Mouse (Mus musculus) hindbrain, embryonic 14.5 days (tissue): Measurements from ENCODE around the gene Slc7a8. TPM values are rescaled to one million over a fixed set of nuclear protein-coding genes. Genes with fewer than 3 reads are reported as not detected.
A peak's percentile ranks its signal among the peaks of the same experiment; 100 is the strongest.

Experiments
- ATAC-seq: fragments of 200-750 bp; cut with Nextera tagmentation; 2 replicates; pipeline ENCODE4 v1.8.0; 2017; ENCODE audit warnings: moderate number of reproducible peaks, mild to moderate bottlenecking, moderate TSS enrichment, moderate library complexity; ENCODE audit not compliant: low FRiP score
- DNase-seq: peaks from one replicate; pipeline ENCODE4 v3.0.0-alpha.2; 2015; ENCODE audit warnings: low spot score
- H3K27ac ChIP-seq: fragments of 300-500 bp; sonication (generic); 2 replicates; pipeline ENCODE4 v1.5.1; 2014; ENCODE audit warnings: mild to moderate bottlenecking, moderate library complexity
- H3K27me3 ChIP-seq: fragments of 300-500 bp; sonication (generic); 2 replicates; pipeline ENCODE4 v1.6.1; 2014; ENCODE audit warnings: mild to moderate bottlenecking, low read length, mixed read lengths; ENCODE audit not compliant: control insufficient read depth, insufficient read depth
- H3K36me3 ChIP-seq: fragments of 300-500 bp; sonication (generic); replicated peaks from 2 replicates; pipeline ENCODE4 v1.6.1; 2014; ENCODE audit not compliant: control insufficient read depth, insufficient read depth
- H3K4me1 ChIP-seq: fragments of 300-500 bp; sonication (generic); replicated peaks from 2 replicates; pipeline ENCODE4 v1.6.1; 2014; ENCODE audit warnings: antibody characterized with exemption, low read length, mixed read lengths; ENCODE audit not compliant: control insufficient read depth, insufficient read depth
- H3K4me2 ChIP-seq: fragments of 300-500 bp; sonication (generic); replicated peaks from 2 replicates; pipeline ENCODE4 v1.6.1; 2014; ENCODE audit warnings: mild to moderate bottlenecking, moderate library complexity
- H3K4me3 ChIP-seq: fragments of 300-500 bp; sonication (generic); replicated peaks from 2 replicates; pipeline ENCODE4 v1.5.1; 2014; ENCODE audit warnings: mild to moderate bottlenecking, low read length
- H3K9ac ChIP-seq: fragments of 300-500 bp; sonication (generic); 2 replicates; pipeline ENCODE4 v1.6.1; 2014
- H3K9me3 ChIP-seq: fragments of 300-500 bp; sonication (generic); 2 replicates; pipeline ENCODE4 v1.6.1; 2016; ENCODE audit warnings: low read length; ENCODE audit not compliant: control insufficient read depth
- WGBS: fragments of 180-500 bp; shearing (Covaris S2); extraction: QIAGEN DNeasy Blood & Tissue Kit; methylation state at CpG from one replicate; pipeline ENCODE4 v1.1.7; 2014; 5-methylcytosine and 5-hydroxymethylcytosine counted together
- polyA plus RNA-seq: library from polyadenylated mRNA; unstranded; fragments of >200 nt; fragmentation: Nextera tagmentation; extraction: Ambion mirVana; gene quantifications from 2 replicates; pipeline ENCODE4 v1.2.1, GENCODE M21; 2014

Gene Slc7a8
- polyA plus RNA-seq, 1 experiment from 2014 or later = 9.8 TPM

DNA sequence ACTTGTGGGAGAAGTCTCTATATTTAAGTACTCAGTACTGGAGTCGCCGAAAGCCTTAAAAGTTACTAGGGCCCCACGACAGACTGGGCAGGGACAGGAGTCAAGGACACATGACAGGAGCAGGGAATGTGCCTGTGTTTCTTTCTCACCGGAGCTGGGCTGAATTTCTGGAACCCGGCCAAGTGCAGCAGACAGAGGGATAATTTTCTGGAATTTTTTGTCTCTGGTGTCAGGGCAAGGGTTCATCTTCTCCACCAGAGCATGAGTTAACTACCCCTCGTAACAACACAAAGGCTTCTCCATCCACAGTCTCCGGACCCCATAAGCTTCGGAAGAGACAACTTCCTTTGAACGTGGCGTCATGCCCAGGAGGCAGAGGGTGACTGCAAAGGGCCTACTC, 4.7 kb upstream of the Slc7a8 start:
- H3K4me2 ChIP-seq = no peak overlapping the region
- no peak overlapping the region for H3K27ac ChIP-seq
- ATAC-seq (no peak), DNase-seq (peak; percentile 37)
- 62% methylated on average over 10 of the region's 10 CpGs for WGBS
- H3K27me3 ChIP-seq = 0 out of 2 replicates have a peak, but pooled peaks cover 5% of the 10 kb centered on the region
- no peaks in the 10 kb centered on the region for H3K4me1 ChIP-seq
- no peak overlapping the region for H3K9ac ChIP-seq
- no peak overlapping the region for H3K4me3 ChIP-seq
- H3K36me3 ChIP-seq = no peaks in the 10 kb centered on the region
- H3K9me3 ChIP-seq = no peaks in the 10 kb centered on the region

DNA sequence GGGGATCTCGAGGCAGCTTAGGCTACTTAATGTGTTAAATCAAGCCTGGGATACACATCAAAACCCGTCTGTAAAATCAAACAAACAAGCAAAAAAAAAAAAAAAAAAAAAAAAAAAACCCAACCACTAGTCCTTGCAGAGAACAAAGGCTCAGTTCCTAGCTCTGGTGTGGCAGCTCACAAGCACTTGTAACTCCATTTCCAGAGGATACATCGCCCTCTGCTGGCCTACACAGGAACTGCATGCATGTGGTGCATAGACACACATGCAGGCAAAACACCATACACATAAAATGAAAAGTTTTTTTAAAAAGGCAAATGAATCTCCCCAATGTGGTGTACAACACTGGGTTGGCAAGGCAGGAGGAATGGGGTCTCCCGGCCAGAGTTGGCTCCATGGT, 4.2 kb upstream of the Slc7a8 start:
- Histone ChIP-seq H3K9ac (no peak overlapping the region), H3K4me3 (no peak overlapping the region), H3K9me3 (no peaks in the 10 kb centered on the region), H3K4me1 (no peaks in the 10 kb centered on the region), H3K4me2 (no peak overlapping the region), H3K27ac (no peak overlapping the region), H3K36me3 (no peaks in the 10 kb centered on the region), H3K27me3 (0 out of 2 replicates have a peak, but pooled peaks cover 5% of the 10 kb centered on the region)
- DNase-seq (no peak), ATAC-seq (no peak)
- WGBS = 51% methylated on average over 4 of the region's 4 CpGs

DNA sequence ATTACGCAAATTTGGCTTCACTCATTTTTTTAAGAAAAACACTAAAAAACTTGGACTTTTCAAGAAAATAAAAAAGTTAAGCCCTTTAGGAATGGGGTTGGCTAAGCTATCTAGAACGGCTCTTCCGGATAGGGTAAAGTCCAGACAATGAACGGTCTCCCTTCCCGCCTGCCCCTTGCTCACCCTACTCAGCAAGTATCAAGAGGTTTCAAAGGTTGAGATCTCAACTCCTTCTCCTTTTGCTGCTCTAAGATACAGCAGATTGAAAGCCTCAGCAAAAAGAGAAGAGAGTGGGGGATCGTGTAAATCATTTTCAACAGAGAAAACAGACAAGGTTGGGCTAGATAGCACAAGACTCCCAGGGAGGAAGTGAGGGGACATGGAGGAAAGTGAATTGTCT, 1.2 kb upstream of the Slc7a8 start:
- Histone ChIP-seq H3K9me3 (no peaks in the 10 kb centered on the region), H3K4me2 (no peak overlapping the region), H3K4me3 (no peak overlapping the region), H3K27me3 (0 out of 2 replicates have a peak, but pooled peaks cover 10% of the 10 kb centered on the region), H3K4me1 (0 out of 2 replicates have a peak, but pooled peaks cover 3% of the 10 kb centered on the region), H3K36me3 (no peaks in the 10 kb centered on the region), H3K27ac (no peak overlapping the region), H3K9ac (no peak overlapping the region)
- DNase-seq (no peak), ATAC-seq (no peak)
- WGBS = 89% methylated on average over 6 of the region's 6 CpGs

DNA sequence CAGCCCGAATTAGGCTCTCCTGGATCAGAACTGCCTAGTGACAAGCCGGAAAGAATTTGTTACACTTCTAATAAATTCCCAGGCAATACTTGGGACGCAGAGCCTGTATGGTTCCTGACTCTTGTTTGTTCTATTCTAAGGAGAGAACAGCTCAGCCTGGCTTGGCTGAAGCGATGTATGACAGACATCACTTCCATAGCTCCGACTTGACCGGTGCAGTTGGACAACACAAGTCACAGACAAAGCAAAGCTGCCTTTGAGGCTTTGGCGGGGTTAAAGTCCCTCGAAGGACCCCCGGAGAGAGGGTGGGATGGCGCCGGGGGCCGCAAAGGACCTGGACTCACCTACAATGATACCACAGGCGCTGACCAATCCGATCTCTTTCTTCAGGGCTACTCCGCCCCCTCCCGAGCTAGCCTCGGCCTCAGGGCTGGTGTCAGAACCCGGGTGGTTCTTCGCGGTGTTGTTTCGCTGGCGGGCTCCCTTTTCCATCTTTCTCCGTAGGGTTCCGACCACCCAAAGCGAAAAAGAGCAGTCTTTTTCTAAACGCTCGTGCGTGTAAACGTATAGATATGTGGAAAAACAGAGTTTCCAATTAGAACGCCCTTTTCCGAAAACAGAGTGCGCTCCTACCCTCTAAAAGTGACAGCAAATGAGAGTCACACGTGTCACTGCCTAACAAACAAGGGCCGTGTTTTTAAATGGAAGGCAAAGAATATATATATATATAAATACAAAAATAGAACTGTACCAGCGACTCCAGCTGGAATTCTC, 723 bp downstream of the Slc7a8 start:
- no peaks in the 10 kb centered on the region for H3K9me3 ChIP-seq
- H3K9ac ChIP-seq = peak overlapping the region; percentile 58
- H3K36me3 ChIP-seq = no peaks in the 10 kb centered on the region
- ATAC-seq (peak; percentile 79; the same call in 1 of the 2 replicates), DNase-seq (peak; percentile 63)
- H3K27ac ChIP-seq = peak overlapping the region; percentile 67
- 3% methylated on average over 35 of the region's 35 CpGs for WGBS
- H3K4me1 ChIP-seq = 0 out of 2 replicates have a peak, but pooled peaks cover 3% of the 10 kb centered on the region
- 0 out of 2 replicates have a peak, but pooled peaks cover 10% of the 10 kb centered on the region for H3K27me3 ChIP-seq
- peak overlapping the region; percentile 77 for H3K4me2 ChIP-seq
- H3K4me3 ChIP-seq = peak overlapping the region; percentile 49

DNA sequence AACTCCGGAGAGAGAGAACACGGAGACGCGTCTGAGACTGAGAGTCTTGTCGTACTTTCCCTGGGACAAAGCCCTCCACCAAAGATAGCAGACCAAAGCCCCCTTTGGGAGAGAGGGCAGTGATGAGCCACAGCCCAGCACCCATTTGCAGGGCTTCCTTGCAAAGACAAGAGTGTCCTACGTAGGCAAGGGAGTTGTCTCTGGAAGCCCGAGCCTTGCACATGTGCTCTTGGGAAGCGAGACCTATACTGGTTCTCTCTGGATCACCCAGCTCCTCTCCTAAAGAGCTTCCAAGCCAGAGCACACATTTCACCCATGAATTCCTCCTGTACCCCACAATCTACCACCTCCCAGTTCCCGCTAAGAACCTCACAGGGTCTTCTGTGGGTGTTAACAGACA, 1.7 kb downstream of the Slc7a8 start:
- H3K27me3 ChIP-seq = 0 out of 2 replicates have a peak, but pooled peaks cover 10% of the 10 kb centered on the region
- peak overlapping the region; percentile 58 for H3K9ac ChIP-seq
- H3K4me3 ChIP-seq = peak overlapping the region; percentile 49
- H3K4me1 ChIP-seq = 0 out of 2 replicates have a peak, but pooled peaks cover 3% of the 10 kb centered on the region
- H3K4me2 ChIP-seq = peak overlapping the region; percentile 77
- WGBS = 86% methylated on average over 9 of the region's 9 CpGs
- no peak for ATAC-seq
- no peak for DNase-seq
- H3K9me3 ChIP-seq = no peaks in the 10 kb centered on the region
- no peaks in the 10 kb centered on the region for H3K36me3 ChIP-seq
- H3K27ac ChIP-seq = no peak overlapping the region

DNA sequence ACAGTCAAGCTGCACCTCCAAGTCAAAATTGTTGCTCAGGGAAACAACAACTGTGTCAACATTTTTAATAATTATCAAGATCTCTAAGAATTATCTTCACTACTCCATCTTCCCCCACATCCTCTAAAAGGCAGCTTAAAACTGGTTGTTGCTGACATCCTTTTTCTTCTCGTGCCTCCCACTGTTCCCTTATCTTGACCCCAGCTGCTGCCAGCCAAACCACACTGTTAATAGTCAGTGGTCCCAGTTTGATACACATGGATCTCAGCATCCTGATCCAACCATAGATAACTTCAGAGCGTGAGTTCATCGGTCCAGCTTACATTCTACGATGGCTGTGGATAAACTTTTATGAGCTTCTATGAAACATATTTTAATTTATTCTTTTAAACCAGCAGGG, 3.9 kb downstream of the Slc7a8 start:
- Histone ChIP-seq H3K4me2 (no peak overlapping the region), H3K4me1 (0 out of 2 replicates have a peak, but pooled peaks cover 3% of the 10 kb centered on the region), H3K36me3 (no peaks in the 10 kb centered on the region), H3K27me3 (0 out of 2 replicates have a peak, but pooled peaks cover 8% of the 10 kb centered on the region), H3K9ac (no peak overlapping the region), H3K4me3 (no peak overlapping the region), H3K27ac (no peak overlapping the region), H3K9me3 (no peaks in the 10 kb centered on the region)
- DNase-seq = no peak
- 90% methylated on average over 4 of the region's 4 CpGs for WGBS
- ATAC-seq = no peak

DNA sequence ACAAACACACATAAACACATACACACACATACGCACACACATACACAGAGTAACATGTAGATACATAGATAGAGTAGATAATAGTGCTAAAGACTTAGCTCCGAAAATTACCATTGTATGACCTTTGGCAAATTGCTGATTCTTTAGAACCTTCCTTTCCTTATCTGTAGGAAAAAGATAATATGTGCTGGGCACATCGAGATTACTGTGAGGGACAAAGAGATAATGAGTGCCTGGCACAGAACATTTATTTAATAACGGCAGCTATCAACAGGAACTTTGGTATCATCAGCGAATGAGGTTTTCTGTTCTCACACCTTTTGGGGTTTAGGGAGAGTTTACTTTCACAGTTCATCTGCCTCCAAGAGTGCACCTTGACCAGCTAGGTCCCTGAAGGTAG, 5.0 kb downstream of the Slc7a8 start:
- ATAC-seq = no peak
- 90% methylated on average over 5 of the region's 5 CpGs for WGBS
- no peak overlapping the region for H3K27ac ChIP-seq

DNA sequence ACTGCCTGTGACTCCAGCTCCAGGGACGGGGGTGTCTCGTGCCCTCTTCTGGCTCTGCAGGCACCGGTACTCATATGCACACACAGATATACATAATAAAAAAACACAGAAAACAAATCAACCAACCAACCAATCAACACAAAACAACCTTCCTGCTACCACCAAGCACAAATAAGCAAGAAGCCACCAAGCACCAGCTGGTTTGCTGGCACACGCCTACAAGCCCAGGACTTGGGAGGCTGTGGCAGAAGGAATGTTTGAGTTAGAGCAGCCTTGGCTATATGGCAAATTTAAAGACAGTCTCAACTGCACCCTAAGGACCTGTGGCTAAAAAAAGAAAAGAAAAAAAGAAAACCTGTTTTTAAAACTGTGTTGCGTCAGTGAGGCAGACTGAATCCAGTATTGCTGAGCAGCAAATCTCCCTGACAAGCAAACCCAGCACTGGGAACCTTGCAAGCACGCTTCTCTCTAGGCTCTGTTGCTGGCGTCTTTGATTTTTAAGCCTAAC, 6.2 kb downstream of the Slc7a8 start:
- Histone ChIP-seq H3K4me2 (no peak overlapping the region), H3K27me3 (0 out of 2 replicates have a peak, but pooled peaks cover 5% of the 10 kb centered on the region), H3K27ac (no peak overlapping the region), H3K36me3 (no peaks in the 10 kb centered on the region), H3K4me1 (0 out of 2 replicates have a peak, but pooled peaks cover 2% of the 10 kb centered on the region), H3K9ac (no peak overlapping the region), H3K9me3 (no peaks in the 10 kb centered on the region), H3K4me3 (no peak overlapping the region)
- DNase-seq (no peak), ATAC-seq (no peak)
- WGBS = 89% methylated on average over 7 of the region's 7 CpGs

More for the DNA sequence above, 5.0 kb downstream of the Slc7a8 start:
- H3K36me3 ChIP-seq = no peaks in the 10 kb centered on the region
- H3K4me2 ChIP-seq = no peak overlapping the region
- no peaks in the 10 kb centered on the region for H3K9me3 ChIP-seq
- 0 out of 2 replicates have a peak, but pooled peaks cover 3% of the 10 kb centered on the region for H3K4me1 ChIP-seq
- no peak for DNase-seq
- H3K27me3 ChIP-seq = 0 out of 2 replicates have a peak, but pooled peaks cover 5% of the 10 kb centered on the region
- H3K4me3 ChIP-seq = no peak overlapping the region
- no peak overlapping the region for H3K9ac ChIP-seq

DNA sequence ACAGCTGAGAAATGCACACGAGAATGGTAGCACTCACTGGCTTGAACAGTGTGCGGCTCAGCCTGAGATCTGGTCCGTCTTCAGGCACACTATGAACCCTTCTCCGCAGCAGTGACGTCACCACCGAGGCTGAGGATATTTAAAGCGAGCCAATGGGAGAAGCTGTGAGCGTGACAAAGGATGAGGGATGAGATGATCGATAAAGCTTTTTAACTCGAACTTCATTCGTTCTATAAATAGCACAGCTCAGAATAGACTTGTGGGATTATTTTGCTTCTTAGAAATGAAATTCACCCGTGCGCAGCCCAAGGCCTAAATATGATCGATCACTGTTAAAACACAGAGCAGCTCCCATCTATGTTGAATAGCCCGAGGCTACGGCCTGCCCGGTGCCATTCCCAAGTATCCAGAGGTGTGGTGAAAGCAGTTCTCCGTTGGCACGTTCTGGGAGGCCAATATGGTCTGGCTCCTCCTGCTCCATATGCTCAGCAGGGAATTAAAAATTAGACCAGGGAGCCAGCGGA, 9.4 kb downstream of the Slc7a8 start:
- Histone ChIP-seq H3K27ac (0 out of 2 replicates have a peak overlapping the region, but pooled peaks have one; percentile 6), H3K36me3 (no peaks in the 10 kb centered on the region), H3K4me2 (no peak overlapping the region), H3K9me3 (no peaks in the 10 kb centered on the region), H3K4me3 (no peak overlapping the region), H3K27me3 (no peaks in the 10 kb centered on the region), H3K9ac (no peak overlapping the region), H3K4me1 (no peaks in the 10 kb centered on the region)
- no peak for DNase-seq
- 69% methylated on average over 20 of the region's 20 CpGs for WGBS
- ATAC-seq = peak; percentile 79
